Mouse (Mus musculus): ENCODE data around the gene Gm1043.
A peak's percentile ranks its signal among the peaks of the same experiment; 100 is the strongest.

The Gm1043 gene

GRCm38 (mm10) chr5:37073660-37074059, 11.5 kb upstream of the Gm1043 start:
- DNase-seq (ENCODE audit: low spot score), result no peak

- DNase-seq (ENCODE audit: low spot score), result no peak
Observed at GRCm38 (mm10) chr5:37076692-37077329, 8.4 kb upstream of the Gm1043 start.

- DNase-seq (ENCODE audit: low spot score), result no peak
Observed at GRCm38 (mm10) chr5:37077330-37077698, 7.9 kb upstream of the Gm1043 start.

- no peak for DNase-seq (ENCODE audit: low spot score)
Observed at GRCm38 (mm10) chr5:37079484-37079883, 5.7 kb upstream of the Gm1043 start.

- DNase-seq (ENCODE audit: low spot score), result no peak
Observed at GRCm38 (mm10) chr5:37080601-37081000, 4.6 kb upstream of the Gm1043 start.

GRCm38 (mm10) chr5:37082420-37082819, 2.8 kb upstream of the Gm1043 start:
- DNase-seq (ENCODE audit: low spot score), result peak; percentile 28

GRCm38 (mm10) chr5:37083209-37083770, 1.9 kb upstream of the Gm1043 start:
- DNase-seq (ENCODE audit: low spot score), result no peak

- no peak for DNase-seq (ENCODE audit: low spot score)
Observed at GRCm38 (mm10) chr5:37083850-37084249, 1.3 kb upstream of the Gm1043 start.

GRCm38 (mm10) chr5:37085918-37086317, 748 bp downstream of the Gm1043 start:
- no peak for DNase-seq (ENCODE audit: low spot score)

GRCm38 (mm10) chr5:37087786-37088185, 2.6 kb downstream of the Gm1043 start:
- no peak for DNase-seq (ENCODE audit: low spot score)

GRCm38 (mm10) chr5:37088342-37089108, 3.4 kb downstream of the Gm1043 start:
- DNase-seq (ENCODE audit: low spot score), result no peak

- no peak for DNase-seq (ENCODE audit: low spot score)
Observed at GRCm38 (mm10) chr5:37091171-37091628, 6.0 kb downstream of the Gm1043 start.

- no peak for DNase-seq (ENCODE audit: low spot score)
Observed at GRCm38 (mm10) chr5:37094941-37095340, 9.8 kb downstream of the Gm1043 start.

- no peak for DNase-seq (ENCODE audit: low spot score)
Observed at GRCm38 (mm10) chr5:37097591-37097990, 12.4 kb downstream of the Gm1043 start.

- no peak for DNase-seq (ENCODE audit: low spot score)
Observed at GRCm38 (mm10) chr5:37100813-37101212, 15.6 kb downstream of the Gm1043 start.

GRCm38 (mm10) chr5:37101631-37102030, 16.5 kb downstream of the Gm1043 start:
- DNase-seq (ENCODE audit: low spot score), result no peak

GRCm38 (mm10) chr5:37102056-37102455, 16.9 kb downstream of the Gm1043 start:
- DNase-seq (ENCODE audit: low spot score), result no peak

GRCm38 (mm10) chr5:37105531-37106456, 20.6 kb downstream of the Gm1043 start:
- DNase-seq (ENCODE audit: low spot score), result no peak

GRCm38 (mm10) chr5:37107111-37107510, 21.9 kb downstream of the Gm1043 start:
- no peak for DNase-seq (ENCODE audit: low spot score)

GRCm38 (mm10) chr5:37107611-37108010, 22.4 kb downstream of the Gm1043 start:
- no peak for DNase-seq (ENCODE audit: low spot score)

GRCm38 (mm10) chr5:37109280-37109849, 24.2 kb downstream of the Gm1043 start:
- peak; percentile 62 for DNase-seq (ENCODE audit: low spot score)

- no peak for DNase-seq (ENCODE audit: low spot score)
Observed at GRCm38 (mm10) chr5:37112389-37112788, 27.2 kb downstream of the Gm1043 start.

Measured in urinary bladder, postnatal 14 days (tissue).